Mouse (Mus musculus): ENCODE results near the gene AC170998.1.
"Not testable (repeated sequence)": the region's sequence is repeated elsewhere in the genome, so short reads cannot be mapped to it uniquely, and the experiment has no call there.

Gene AC170998.1

DNA sequence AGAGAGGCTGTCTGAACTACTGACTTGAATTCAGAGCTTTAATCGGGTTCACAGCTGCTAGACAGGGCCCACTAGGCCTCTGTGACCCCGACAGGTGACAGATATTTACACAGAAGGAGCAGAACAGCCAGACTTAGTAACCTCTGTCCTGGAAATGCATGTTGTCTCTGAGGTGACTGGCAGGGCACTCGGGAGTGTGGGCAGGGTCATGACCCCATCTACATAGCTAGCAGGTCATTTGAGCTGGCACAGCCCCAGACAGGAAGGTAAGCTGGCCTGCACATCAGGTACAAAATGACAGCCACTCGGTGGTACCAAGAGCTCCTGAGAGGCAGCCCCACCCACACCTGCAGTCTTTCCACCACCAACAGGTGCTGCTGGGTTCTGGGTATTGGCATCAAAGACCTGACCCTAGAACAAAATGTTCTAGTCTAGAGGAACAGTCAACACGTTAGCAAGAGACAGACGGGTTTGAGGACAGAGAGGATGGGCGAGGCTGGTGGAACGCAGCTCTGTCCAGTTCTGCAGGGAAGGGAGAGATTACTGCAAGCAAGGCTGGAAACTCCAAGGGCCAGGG, 34.9 kb downstream of the AC170998.1 start:
- no peak for DNase-seq

DNA sequence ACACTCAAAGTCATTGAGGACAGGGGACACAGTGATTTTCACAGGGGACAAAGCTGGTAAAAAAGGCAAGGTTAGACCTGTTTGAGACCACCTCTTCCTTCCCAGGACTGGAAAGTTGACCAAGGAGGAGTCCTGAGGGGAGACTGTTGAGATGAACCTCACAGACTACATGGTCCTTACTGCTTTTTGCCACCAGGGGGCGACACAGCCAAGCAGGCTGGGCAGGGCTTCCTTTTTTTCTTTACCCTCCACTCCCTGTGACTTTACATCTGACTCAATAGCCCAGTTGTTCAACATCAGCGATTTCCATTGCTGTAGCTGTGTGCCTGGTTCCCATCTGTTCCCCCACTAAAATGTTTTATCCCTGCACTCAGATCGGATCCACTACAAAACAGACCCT, 36.0 kb downstream of the AC170998.1 start:
- peak; percentile 72 to 88 for DNase-seq

DNA sequence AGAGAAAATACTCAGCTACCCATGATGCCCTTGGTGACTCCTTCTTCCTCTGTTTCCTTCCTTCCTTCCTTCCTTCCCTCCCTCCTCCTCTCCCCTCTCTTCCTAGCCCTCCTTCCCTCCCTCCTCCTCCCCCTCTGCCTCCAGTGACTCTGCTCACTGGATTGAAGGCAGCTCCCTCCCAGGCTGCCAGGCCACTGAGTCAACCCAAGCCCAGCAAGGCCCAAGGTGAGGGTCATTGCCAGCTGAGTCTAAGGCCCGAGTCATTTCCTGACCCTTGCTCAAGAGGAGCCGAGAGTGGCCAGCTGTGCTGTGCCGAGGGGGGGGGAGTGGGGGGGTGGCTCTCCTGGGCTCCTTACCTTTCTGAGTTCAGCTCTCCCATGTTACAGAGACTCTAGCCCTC, 40.3 kb downstream of the AC170998.1 start:
- no peak for DNase-seq

DNA sequence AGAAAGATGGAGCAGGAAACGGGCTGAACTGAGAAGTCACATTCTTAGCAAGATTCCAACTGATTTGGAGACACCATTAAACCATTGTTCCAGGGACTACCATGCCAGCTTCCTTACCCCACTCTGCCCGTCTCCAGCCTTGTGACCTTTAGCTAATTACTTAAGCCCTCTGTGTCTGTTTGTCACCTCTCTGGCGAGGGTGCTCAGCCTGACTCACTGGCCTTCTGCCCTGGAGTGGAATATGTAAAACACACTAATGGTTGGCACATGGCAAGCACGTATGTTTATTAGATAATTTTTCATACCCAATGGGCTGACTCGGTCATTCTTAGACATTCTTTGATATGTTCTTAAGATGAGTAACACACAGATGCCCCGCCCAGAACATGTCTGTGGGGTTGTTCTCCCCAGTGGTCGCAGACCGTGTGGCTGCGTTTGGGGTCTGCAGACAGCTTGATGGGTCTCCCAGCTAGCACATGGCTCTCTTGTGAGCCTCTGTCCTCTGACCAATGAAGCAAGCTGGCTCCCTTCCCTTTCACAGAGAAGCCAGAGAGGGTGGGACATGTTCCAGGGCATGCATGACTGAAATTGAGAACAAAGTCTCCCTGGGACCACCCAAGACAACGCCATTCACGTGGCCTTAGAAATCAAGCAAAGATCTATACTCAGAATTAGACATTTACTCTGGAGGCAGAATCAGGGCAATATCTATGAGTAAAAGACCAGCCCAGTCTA, 41.1 kb downstream of the AC170998.1 start:
- no peak for DNase-seq

DNA sequence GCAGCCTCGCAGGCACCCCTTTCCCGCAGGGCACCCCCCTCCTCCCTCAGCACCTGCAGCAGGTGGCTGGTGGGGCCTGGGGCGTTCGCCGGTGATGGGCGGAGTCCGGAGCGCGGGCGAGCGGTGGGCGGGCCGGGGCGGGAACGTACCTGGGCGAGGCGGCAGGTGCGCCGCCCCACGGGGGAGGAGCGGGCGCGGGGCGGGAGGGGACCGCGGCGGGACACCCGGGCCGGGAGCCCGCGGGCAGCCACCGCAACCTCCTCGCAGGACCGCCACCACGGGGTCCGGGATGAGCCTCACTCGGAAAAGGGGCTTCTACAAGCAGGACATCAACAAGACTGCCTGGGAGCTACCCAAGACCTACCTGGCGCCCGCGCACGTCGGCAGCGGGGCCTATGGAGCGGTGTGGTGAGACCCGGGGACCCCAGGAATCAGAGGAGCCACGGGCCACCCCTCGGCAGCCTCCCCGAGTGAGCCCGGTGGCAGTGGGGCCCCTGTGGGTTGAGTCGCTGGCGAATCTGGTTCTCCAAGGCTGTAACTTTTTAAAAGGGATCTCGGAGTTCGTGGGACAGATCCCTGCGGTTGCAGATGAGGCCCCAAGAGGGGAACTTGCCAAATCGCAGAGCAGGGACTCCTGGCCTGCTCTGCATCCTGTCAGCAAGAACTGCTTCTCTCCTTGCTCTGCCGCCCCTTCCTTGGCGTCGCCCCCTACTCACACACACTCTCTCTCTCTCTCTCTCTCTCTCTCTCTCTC, 43.4 kb downstream of the AC170998.1 start, which contains the start of gene Mapk13:
TSS of gene Mapk13 (plus strand) at position 177 of the 754 bp plus-strand sequence.
- peak; percentile 44 to 53 for DNase-seq

DNA sequence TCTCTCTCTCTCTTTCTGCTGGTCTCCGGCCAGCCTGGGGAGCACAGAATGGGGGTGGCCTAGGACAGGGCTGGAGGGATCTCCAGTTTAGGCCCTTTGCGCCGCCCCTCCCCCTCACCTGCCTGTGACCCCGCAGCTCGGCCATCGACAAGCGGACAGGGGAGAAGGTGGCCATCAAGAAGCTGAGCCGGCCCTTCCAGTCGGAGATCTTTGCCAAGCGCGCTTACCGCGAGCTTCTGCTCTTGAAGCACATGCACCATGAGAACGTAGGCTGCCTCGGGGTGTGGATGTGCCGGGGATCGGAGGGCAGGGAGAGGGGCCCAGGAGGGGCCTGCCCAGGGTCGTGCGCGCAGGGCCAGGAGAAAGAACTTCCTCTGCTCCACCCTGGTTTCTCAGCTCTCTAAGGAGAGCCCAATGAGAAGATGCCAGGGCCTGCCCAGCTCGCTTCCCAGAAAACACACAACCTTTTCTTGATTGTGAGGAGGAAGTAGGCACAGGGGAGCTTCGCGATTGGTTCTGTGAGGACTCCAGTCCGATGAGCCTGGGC, 44.1 kb downstream of the AC170998.1 start:
- peak; percentile 43 to 53 for DNase-seq

DNA sequence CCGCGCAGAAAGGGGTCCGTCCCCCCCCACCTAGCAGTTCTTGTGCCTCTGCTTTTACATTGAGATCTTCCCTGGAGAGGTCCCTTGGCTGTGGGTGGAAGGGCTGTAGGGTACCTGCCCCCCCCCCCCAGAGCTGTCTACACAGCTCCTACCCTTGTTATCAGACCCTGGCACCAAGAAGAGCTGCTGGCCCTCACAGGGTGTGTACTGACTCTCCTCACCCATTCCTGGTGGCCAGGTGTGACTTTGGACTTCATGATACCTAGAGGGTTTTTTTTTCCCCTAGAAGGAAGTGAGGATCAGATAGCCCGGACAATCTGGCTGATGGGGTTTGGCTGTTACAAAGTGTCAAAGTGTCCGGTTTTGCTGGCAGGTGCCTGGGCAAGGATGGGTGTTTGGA, 45.4 kb downstream of the AC170998.1 start:
- no peak for DNase-seq

DNA sequence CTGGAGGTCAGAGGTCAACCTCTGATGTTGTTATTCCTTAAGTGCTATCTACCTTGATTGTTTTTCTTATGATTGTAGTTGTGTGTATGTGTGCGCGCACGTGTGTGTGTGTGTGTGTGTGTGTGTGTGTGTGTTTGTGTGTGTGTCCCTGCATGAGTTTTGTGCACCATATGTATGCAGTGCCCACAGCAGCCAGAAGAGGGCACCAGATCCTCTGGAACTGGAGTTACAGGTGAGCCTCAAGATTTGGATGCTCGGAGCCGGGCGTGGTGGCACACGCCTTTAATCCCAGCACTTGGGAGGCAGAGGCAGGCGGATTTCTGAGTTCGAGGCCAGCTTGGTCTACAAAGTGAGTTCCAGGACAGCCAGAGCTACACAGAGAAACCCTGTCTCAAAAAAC, 48.4 kb downstream of the AC170998.1 start:
- DNase-seq: not testable (repeated sequence)

DNA sequence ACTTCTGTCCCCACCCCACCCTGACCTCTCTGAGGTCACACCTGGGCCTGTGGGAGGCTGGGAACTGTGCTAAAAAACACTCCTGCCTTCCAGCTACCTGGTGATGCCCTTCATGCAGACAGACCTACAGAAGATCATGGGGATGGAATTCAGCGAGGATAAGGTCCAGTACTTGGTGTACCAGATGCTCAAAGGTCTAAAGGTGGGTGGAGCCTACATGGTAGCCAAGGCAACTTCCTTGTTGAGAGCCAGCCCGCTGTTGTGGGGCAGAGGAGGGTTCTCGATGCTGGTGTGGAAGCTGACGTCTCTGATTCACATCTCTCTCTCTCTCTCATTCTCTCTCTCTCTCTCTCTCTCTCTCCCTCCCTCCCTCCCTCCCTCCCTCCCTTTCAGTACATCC, 49.3 kb downstream of the AC170998.1 start:
- DNase-seq: no peak

All from lung, postnatal 4 days (tissue).